Mouse (Mus musculus) lung, adult 2 months (tissue): Measurements from ENCODE around the gene Olfr318.

Experiments used
- CTCF ChIP-seq: fragments of 200-500 bp; IDR thresholded peaks from 2 replicates; pipeline ENCODE4 v1.5.1; 2011; ENCODE audit warnings: mild to moderate bottlenecking, low read length, control low read depth; ENCODE audit not compliant: insufficient read depth
- POLR2A ChIP-seq: fragments of 200-500 bp; IDR thresholded peaks from 2 replicates; pipeline ENCODE4 v1.6.1; 2011; ENCODE audit warnings: low read depth, mild to moderate bottlenecking, control low read depth, low read length, borderline replicate concordance; ENCODE audit errors: extremely low read depth

GRCm38 (mm10) chr11:58723914-58724313, at the start of gene Olfr318:
- TF ChIP-seq POLR2A (no peak), CTCF (no peak)
